Mouse (Mus musculus) right cerebral cortex, adult 18-20 months (tissue): ENCODE measurements around the gene Timm50.
A peak's percentile ranks its signal among the peaks of the same experiment; 100 is the strongest.

Experiments used
- DNase-seq: peaks from one replicate; pipeline ENCODE4 v3.0.0; 2022; ENCODE audit warnings: mixed read lengths

The Timm50 gene

GRCm38 (mm10) chr7:28311926-28312543, at the start of gene Timm50:
Gene Timm50, minus strand, starts transcription at chr7:28312072.
- peak; percentile 98 for DNase-seq

DNA sequence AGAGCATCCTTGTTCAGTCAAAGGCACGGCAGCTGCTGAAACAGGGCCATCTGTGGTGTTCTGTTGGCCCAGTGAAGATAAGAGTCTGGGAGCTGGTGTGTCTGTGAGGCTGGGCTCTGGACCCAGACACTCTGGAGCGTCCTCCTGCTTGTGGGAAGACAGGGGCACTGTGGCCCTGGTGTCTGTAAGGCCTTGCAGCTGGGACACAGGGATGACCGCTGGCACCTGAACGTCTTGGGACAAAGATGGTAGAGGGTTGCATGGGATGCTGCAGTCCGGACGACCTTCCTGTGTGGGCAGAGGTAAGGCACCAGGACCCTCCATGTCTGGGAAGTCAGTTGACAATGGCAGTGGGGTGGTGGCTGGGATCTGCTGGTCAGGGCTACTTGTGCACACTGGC, 48.4 kb upstream of the Timm50 start:
- DNase-seq, result no peak

GRCm38 (mm10) chr7:28359854-28360253, 48.0 kb upstream of the Timm50 start:
- DNase-seq, result no peak

GRCm38 (mm10) chr7:28358431-28358830, 46.6 kb upstream of the Timm50 start:
- no peak for DNase-seq

DNA sequence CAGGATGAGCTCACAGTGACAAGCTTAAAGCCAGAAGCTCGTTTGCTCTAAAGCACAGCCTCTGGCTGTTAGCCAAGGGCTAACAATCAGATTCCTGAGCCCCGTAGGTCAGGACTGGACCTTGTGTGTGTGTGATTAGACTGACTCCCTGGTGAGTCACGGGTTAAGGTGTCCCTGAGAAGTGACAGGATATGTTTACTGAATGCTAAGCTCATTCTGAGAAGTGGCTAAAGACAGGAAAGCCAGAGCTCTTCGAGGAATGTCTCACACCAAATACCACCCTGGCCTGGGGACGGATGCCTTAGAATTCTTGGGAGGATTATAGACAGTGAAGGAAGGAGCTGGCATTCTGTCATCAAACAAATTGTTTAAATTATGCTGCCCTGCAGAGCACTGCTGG, 46.1 kb upstream of the Timm50 start:
- DNase-seq, result no peak

- DNase-seq, result no peak
Measured at GRCm38 (mm10) chr7:28356981-28357380, 45.1 kb upstream of the Timm50 start.

GRCm38 (mm10) chr7:28355221-28355620, 43.3 kb upstream of the Timm50 start:
- no peak for DNase-seq

GRCm38 (mm10) chr7:28354596-28354995, 42.7 kb upstream of the Timm50 start:
- no peak for DNase-seq

- DNase-seq, result no peak
Measured at GRCm38 (mm10) chr7:28354113-28354581, 42.3 kb upstream of the Timm50 start.

GRCm38 (mm10) chr7:28353267-28353666, 41.4 kb upstream of the Timm50 start:
- no peak for DNase-seq

DNA sequence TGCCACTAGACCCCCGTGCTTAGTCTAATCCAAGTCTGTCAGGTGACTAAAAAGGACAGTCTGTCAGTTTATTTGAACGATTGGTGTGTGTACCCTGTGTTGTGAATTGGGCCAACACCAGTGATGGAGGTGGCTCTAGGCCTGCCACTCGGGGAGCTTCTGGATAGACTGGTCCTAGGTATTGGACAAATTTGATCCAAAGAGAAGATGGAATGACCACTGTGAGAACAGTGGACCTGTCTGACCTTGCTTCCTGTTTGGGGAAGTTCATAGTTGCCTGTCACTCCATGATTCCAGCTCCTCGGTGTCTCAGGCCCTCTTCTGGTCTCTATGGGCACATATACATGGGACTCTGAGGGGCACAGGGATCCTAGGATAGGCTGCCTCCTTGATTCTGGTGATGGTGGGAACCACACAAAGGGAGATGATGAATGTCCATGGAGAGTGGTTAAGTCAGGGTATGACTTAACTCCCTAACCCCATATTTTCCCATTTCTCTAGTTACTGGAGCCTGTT, 39.9 kb upstream of the Timm50 start:
- DNase-seq, result no peak

- DNase-seq, result peak; percentile 98
Measured at GRCm38 (mm10) chr7:28350155-28350883, 38.4 kb upstream of the Timm50 start, which contains the start of gene Rps16. Gene Rps16, plus strand, starts transcription at chr7:28350652.

DNA sequence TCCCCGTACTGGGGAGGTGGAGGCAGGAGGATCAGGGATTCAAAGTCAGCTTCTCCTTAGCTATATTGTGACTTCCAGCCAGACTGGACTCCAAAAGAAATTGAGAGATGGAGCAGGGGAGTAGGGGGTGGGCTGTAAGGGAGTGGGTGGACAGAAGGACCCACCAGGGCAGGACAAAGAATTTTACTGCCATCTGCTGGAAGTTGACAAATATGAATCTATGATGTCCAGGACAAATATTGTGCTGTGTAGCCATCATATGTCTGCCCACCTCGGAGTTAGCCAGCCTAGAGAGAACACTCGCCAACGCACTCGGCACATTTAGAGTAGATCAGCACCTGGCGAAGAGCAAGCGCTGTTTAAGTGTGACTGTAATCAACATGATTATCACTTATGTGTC, 36.7 kb upstream of the Timm50 start:
- no peak for DNase-seq

DNA sequence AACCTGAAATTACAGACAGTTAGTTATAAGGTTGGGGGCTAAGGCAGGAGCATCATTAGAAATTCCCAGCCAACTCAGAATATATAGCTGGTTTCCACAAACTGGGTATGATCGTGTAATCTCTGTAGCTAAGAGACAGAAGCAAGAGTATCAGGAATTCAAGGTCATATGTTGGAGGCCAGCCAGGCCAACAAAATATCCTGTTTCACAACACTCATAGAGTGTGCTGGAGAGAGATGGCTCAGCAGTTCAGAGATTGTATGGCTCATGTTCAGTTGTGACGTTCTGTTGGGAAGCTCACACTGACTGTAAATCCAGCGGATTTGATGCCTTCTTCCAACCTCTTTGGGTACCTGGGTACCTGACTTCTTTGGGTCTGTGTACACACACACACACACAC, 35.9 kb upstream of the Timm50 start:
- DNase-seq, result no peak

DNA sequence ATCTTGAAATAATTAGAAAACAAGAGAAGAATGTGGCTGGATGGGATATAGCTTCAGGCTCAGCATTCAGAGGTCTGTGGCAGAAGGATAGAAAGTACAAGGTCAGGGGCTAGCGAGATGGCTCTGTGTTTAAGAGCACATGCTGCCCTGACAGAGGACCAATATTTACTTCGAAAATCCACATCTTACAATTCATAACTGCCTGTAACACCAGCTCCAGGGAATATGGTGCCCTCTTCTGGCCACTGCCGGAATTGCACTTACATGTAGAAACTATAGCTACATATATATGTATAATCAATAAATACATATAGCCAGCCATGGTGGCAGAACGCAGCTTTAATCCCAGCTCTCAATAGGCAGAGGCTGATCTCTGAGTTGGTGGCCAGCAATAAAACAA, 32.8 kb upstream of the Timm50 start:
- DNase-seq, result peak; percentile 30

- no peak for DNase-seq
Measured at GRCm38 (mm10) chr7:28341381-28341780, 29.5 kb upstream of the Timm50 start.

DNA sequence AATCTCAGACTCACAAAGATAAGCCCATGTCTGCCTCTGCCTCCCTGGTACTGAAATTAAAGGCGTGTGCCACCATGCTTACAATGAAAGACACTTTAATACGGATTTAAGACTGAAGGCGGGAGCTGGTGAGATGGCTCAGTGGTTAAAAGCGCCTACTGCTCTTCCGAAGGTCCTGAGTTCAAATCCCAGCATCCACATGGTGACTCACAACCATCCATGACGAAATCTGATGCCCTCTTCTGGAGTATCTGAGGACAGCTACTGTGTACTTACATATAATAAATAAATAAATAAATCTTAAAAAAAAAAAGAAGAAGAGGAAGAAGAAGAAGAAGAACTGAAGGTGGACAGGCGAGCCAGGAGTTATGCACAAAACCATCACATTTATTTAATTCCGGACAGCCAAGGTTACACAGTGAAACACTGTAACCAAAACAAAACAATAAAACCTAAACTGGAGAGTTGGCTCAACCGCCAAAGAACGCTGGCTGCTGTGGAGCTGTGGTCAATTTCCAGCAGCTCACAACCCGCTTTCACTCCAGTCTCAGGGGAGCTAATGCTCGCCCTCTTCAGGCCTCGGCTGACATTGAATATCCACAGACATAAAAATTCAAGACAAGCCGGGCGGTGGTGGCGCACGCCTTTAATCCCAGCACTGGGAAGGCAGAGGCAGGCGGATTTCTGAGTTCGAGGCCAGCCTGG, 27.5 kb upstream of the Timm50 start:
- peak; percentile 11 for DNase-seq

DNA sequence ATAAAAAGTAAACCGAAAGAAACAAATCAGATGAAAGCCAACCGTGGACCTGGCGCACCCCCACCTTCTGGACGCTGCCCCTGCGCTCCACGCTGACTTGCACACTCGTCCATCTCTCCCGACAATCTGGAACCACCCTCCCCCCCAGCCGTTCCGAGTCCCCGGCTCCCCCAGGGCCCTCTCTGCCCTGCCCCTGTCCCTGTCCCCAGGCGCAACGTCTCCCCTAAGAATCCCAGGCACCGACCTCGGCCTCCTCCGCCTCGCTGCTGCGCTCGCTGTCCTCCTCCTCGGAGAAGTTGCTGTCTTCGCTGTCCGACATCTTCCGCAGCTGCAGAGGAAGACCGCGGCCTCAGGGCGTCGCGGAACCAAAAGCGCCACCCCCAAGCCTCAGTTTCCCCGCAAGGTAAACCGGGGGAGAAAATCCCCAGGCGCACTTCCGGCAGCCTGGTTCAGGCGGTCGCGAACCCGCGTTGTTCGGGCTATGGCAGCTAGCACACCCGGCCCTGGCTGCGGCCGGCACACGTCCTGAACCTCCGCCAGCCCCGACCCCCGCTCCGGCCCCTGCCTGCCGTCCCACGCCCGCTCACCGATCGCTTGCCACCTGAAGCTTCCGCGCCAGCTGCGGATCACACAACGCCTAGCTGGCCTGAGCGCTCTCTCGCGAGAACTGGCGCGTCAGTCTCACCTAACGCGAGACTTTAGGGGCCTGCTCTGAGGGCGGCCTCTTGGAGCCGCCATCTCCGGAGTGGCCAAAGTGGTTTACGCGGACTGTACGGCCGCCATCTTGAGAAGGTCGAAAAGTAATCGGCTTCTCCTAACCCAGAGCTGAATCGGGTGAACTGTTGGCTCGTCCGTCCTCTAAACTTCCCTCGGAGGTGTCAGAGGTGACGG, 26.5 kb upstream of the Timm50 start, which contains the start of gene Supt5:
Supt5 (minus strand) TSS at position 639 of the 891 bp plus-strand sequence.
- peak; percentile 98 for DNase-seq

- no peak for DNase-seq
Measured at GRCm38 (mm10) chr7:28335471-28335870, 23.6 kb upstream of the Timm50 start.

GRCm38 (mm10) chr7:28334534-28334933, 22.7 kb upstream of the Timm50 start:
- DNase-seq, result no peak

DNA sequence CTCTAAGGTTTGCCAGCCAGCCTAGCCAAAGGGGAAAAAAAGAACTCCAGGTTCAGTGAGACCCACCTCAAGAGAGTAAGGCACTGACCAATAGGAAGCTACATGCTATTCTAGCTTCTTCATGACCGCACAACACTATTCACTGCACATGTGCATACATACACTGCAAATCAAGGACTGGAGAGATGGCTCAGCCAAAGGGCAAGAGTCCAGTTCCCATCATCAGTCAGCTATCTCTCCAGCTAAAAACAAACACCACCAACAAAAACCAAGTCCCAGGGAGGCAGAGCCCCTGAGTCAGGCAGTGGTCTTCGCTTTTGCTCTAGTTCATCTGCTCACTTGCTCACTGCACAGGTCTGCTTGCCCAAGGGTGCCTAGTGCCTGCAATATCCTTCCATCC, 16.4 kb upstream of the Timm50 start:
- no peak for DNase-seq

GRCm38 (mm10) chr7:28326457-28326856, 14.6 kb upstream of the Timm50 start:
- no peak for DNase-seq
